Mouse (Mus musculus) lung, postnatal 0 days (tissue): Measurements from ENCODE around the gene Gm13124. TPM values are rescaled to one million over a fixed set of nuclear protein-coding genes. Genes with fewer than 3 reads are reported as not detected.
"Not testable (repeated sequence)": the region's sequence is repeated elsewhere in the genome, so short reads cannot be mapped to it uniquely, and the experiment has no call there.

Source experiments
- ATAC-seq: fragments of 200-750 bp; cut with Nextera tagmentation; 2 replicates; pipeline ENCODE4 v1.8.0; 2017; ENCODE audit warnings: moderate library complexity
- DNase-seq: peaks from one replicate; pipeline ENCODE4 v3.0.0-alpha.2; 2016; ENCODE audit warnings: low spot score
- H3K27ac ChIP-seq: fragments of 300-500 bp; sonication (generic); 2 replicates; pipeline ENCODE4 v1.5.1; 2014; ENCODE audit warnings: antibody characterized with exemption, mild to moderate bottlenecking, low read length, mixed read lengths
- H3K27me3 ChIP-seq: fragments of 300-500 bp; sonication (generic); replicated peaks from 2 replicates; pipeline ENCODE4 v1.6.1; 2014; ENCODE audit warnings: low read length, mixed read lengths; ENCODE audit not compliant: insufficient read depth
- H3K36me3 ChIP-seq: fragments of 300-500 bp; sonication (generic); 2 replicates; pipeline ENCODE4 v1.6.1; 2014; ENCODE audit warnings: low read length, mixed read lengths; ENCODE audit not compliant: insufficient read depth
- H3K4me1 ChIP-seq: fragments of 300-500 bp; sonication (generic); 2 replicates; pipeline ENCODE4 v1.6.1; 2014; ENCODE audit warnings: antibody characterized with exemption, low read depth, low read length, mixed read lengths; ENCODE audit not compliant: insufficient read depth
- H3K4me2 ChIP-seq: fragments of 300-500 bp; sonication (generic); replicated peaks from 2 replicates; pipeline ENCODE4 v1.6.1; 2014; ENCODE audit warnings: low read depth, mild to moderate bottlenecking, low read length, moderate library complexity, mixed read lengths
- H3K4me3 ChIP-seq: fragments of 300-500 bp; sonication (generic); 2 replicates; pipeline ENCODE4 v1.5.1; 2014; ENCODE audit warnings: low read depth, low read length
- H3K9ac ChIP-seq: fragments of 300-500 bp; sonication (generic); replicated peaks from 2 replicates; pipeline ENCODE4 v1.6.1; 2014; ENCODE audit warnings: low read depth, mild to moderate bottlenecking
- H3K9me3 ChIP-seq: fragments of 300-500 bp; sonication (generic); 2 replicates; pipeline ENCODE4 v1.6.1; 2016; ENCODE audit warnings: low read length, mixed read lengths
- CTCF ChIP-seq: IDR thresholded peaks from 2 replicates; pipeline ENCODE4 v1.5.1; 2016; ENCODE audit warnings: antibody characterized with exemption, mild to moderate bottlenecking
- EP300 ChIP-seq: IDR thresholded peaks from 2 replicates; pipeline ENCODE4 v1.6.1; 2016; ENCODE audit warnings: antibody characterized with exemption, mild to moderate bottlenecking, control low read depth
- WGBS: fragments of 180-500 bp; shearing (Covaris S2); extraction: QIAGEN DNeasy Blood & Tissue Kit; methylation state at CpG from one replicate; pipeline ENCODE4 v1.1.7; 2014; 5-methylcytosine and 5-hydroxymethylcytosine counted together
- polyA plus RNA-seq: library from polyadenylated mRNA; unstranded; fragments of >200 nt; fragmentation: Nextera tagmentation; extraction: Ambion mirVana; gene quantifications from 2 replicates; pipeline ENCODE4 v1.2.1, GENCODE M21; 2015

The Gm13124 gene
- polyA plus RNA-seq: not detected in 2 replicates

DNA sequence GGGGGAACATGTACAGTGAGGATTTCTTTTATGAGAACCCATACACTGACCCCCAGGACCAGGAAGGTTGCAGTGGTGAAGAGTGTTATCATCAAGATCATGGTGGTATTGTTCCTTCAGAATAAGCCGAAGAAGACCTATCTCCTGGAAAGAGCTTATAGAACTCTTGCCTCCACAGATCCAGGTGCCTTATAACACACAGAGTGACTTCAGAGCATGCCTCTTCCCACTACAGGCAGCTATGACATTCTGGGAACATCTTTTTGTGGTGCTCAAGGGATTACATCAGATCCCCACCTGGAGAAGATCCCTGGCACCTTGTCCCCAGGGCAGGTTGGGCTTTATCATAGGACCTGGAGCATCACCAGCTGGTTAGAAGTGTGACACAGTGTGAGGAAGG lies at the start of gene Gm13124:
Gene Gm13124 (minus strand): TSS at position 101 of the 400 bp plus-strand sequence.
- DNase-seq (no peak), ATAC-seq (no peak)
- H3K4me3 ChIP-seq: no peak within 1 kb of the TSS
- H3K4me2 ChIP-seq: no peak within 1 kb of the TSS
- no peaks in the 10 kb centered on the region for H3K27me3 ChIP-seq
- H3K36me3 ChIP-seq: no peaks in the 10 kb centered on the region
- no peak within 1 kb of the TSS for H3K27ac ChIP-seq
- H3K9me3 ChIP-seq: no peaks in the 10 kb centered on the region
- H3K9ac ChIP-seq: no peak within 1 kb of the TSS
- TF ChIP-seq EP300: no peak
- TF ChIP-seq CTCF: no peak
- 85% methylated on average over 1 of the region's 1 CpGs for WGBS
- no peaks in the 10 kb centered on the region for H3K4me1 ChIP-seq

GRCm38 (mm10) chr4:144614586-144614985 lies 49.7 kb upstream of the Gm13124 start:
- H3K4me2 ChIP-seq: no peak overlapping the region
- H3K9ac ChIP-seq: no peak overlapping the region
- H3K36me3 ChIP-seq: no peaks in the 10 kb centered on the region
- H3K9me3 ChIP-seq: no peaks in the 10 kb centered on the region
- TF ChIP-seq CTCF: no peak
- TF ChIP-seq EP300: no peak
- DNase-seq (no peak), ATAC-seq (no peak)
- no peak overlapping the region for H3K4me3 ChIP-seq
- no peaks in the 10 kb centered on the region for H3K27me3 ChIP-seq
- 42% methylated on average over 1 of the region's 1 CpGs for WGBS
- no peaks in the 10 kb centered on the region for H3K4me1 ChIP-seq
- no peak overlapping the region for H3K27ac ChIP-seq

GRCm38 (mm10) chr4:144613407-144613806 lies 48.5 kb upstream of the Gm13124 start, which contains the start of gene Aadacl4:
Aadacl4 (plus strand) TSS chr4:144613707.
- Histone ChIP-seq H3K4me2 (no peak within 1 kb of the TSS), H3K27ac (no peak within 1 kb of the TSS), H3K27me3 (no peaks in the 10 kb centered on the region), H3K9me3 (no peaks in the 10 kb centered on the region), H3K4me3 (no peak within 1 kb of the TSS), H3K4me1 (no peaks in the 10 kb centered on the region), H3K9ac (no peak within 1 kb of the TSS), H3K36me3 (no peaks in the 10 kb centered on the region)
- WGBS: 48% methylated on average over 1 of the region's 1 CpGs
- ATAC-seq (no peak), DNase-seq (no peak)
- TF ChIP-seq CTCF: no peak
- no peak for TF ChIP-seq EP300

DNA sequence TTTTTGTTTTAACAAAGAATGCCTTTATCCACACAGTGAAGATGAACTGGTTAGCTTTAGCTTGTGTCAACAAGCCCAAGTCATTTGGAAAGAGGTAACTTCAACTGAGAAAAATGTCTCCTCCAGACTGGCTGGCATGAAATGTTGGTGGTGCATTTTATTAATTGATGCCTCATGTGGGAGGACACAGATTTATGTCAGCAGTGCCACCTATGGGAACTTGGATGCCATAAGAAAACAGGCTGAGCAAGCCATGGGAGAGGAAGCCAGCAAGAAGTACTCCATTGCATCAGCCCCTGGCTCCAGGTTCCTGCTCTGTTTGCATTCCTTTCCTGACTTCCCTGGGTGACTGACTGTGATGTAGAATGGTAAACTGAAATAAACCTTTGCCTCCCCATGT lies 27.9 kb upstream of the Gm13124 start:
- H3K4me3 ChIP-seq: no peak overlapping the region
- H3K4me2 ChIP-seq: no peak overlapping the region
- DNase-seq: no peak
- no peaks in the 10 kb centered on the region; the same call in 1 of the 2 replicates for H3K9me3 ChIP-seq
- no peak overlapping the region for H3K27ac ChIP-seq
- H3K27me3 ChIP-seq: no peaks in the 10 kb centered on the region
- H3K9ac ChIP-seq: no peak overlapping the region
- H3K4me1 ChIP-seq: no peaks in the 10 kb centered on the region
- no peak for ATAC-seq
- H3K36me3 ChIP-seq: no peaks in the 10 kb centered on the region
- no peak for TF ChIP-seq EP300
- TF ChIP-seq CTCF: no peak

- not testable (repeated sequence) for H3K9me3 ChIP-seq, DNase-seq, H3K4me1 ChIP-seq, ATAC-seq, H3K4me2 ChIP-seq, H3K36me3 ChIP-seq, H3K4me3 ChIP-seq, H3K9ac ChIP-seq, H3K27ac ChIP-seq, H3K27me3 ChIP-seq
- whole genome bisulfite sequencing: 81% methylated on average over 11 of the region's 16 CpGs
Measured at GRCm38 (mm10) chr4:144586207-144586606, 21.3 kb upstream of the Gm13124 start.

- no peak overlapping the region for H3K9ac ChIP-seq
- TF ChIP-seq EP300 (no peak), CTCF (no peak)
- no peak for ATAC-seq
Measured at GRCm38 (mm10) chr4:144567752-144568151, 2.8 kb upstream of the Gm13124 start.

DNA sequence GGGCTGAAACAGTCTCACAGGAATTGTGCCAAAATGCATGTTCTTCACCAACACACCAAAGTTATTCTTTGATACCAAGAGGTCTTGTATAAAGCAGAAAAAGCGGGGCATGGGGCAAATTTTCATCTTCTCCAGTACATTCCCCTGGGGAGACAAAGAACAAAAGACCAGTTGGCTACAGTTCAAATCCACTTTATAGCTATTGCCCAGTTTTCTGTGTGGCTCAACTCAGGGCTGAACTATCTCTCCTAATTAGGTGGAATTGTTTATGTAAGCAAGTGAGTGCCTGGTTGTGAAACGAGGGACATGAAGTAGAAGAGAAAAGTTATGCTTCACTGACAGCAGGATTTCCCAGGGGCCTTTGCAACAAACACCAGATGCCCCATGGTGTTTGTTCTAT lies 3.7 kb downstream of the Gm13124 start:
- TF ChIP-seq EP300: no peak
- TF ChIP-seq CTCF: no peak
- no peak for DNase-seq
- Histone ChIP-seq H3K27ac (no peak overlapping the region), H3K36me3 (no peaks in the 10 kb centered on the region), H3K4me2 (no peak overlapping the region), H3K4me1 (no peaks in the 10 kb centered on the region), H3K4me3 (no peak overlapping the region), H3K9ac (no peak overlapping the region), H3K27me3 (no peaks in the 10 kb centered on the region), H3K9me3 (no peaks in the 10 kb centered on the region)
- WGBS: 54% methylated on average over 2 of the region's 2 CpGs
- ATAC-seq: no peak

More at GRCm38 (mm10) chr4:144567752-144568151, 2.8 kb upstream of the Gm13124 start:
- no peaks in the 10 kb centered on the region for H3K4me1 ChIP-seq
- no peaks in the 10 kb centered on the region for H3K27me3 ChIP-seq
- no peak overlapping the region for H3K4me3 ChIP-seq
- H3K36me3 ChIP-seq: no peaks in the 10 kb centered on the region
- H3K4me2 ChIP-seq: no peak overlapping the region
- H3K9me3 ChIP-seq: no peaks in the 10 kb centered on the region
- no peak overlapping the region for H3K27ac ChIP-seq
- no peak for DNase-seq
